In genomic region chr6:83166243-83166630, GRCm38 (mm10) we compare ENCODE assay signal across 8 mouse cellular contexts. TPM values are rescaled to one million over a fixed set of nuclear protein-coding genes. Genes with fewer than 3 reads are reported as not detected.
DNase-seq lines count a peak whose midpoint lies in the region; ATAC-seq and TF ChIP-seq lines count a peak whose summit lies in the region.

No protein-coding gene starts in this region.

- H3K9ac ChIP-seq in embryonic facial prominence, embryonic 11.5 days (replicated peaks; ENCODE audit: low read length) = peak overlapping the region; percentile 87
- H3K9ac ChIP-seq in limb, embryonic 11.5 days (ENCODE audit: low read length) = peak overlapping the region; percentile 80
- peak overlapping the region; percentile 82 for H3K9ac ChIP-seq in neural tube, embryonic 14.5 days (replicated peaks; ENCODE audit: low read depth, low read length)

- WGBS in embryonic facial prominence, embryonic 11.5 days = under 1% methylated on average over 12 of the region's 12 CpGs
- 1% methylated on average over 12 of the region's 12 CpGs for WGBS in limb, embryonic 11.5 days
- under 1% methylated on average over 12 of the region's 12 CpGs for WGBS in neural tube, embryonic 14.5 days

- no peaks in the 10 kb centered on the region for H3K9me3 ChIP-seq in embryonic facial prominence, embryonic 11.5 days (replicated peaks; ENCODE audit: control insufficient read depth, low read length)
- no peaks in the 10 kb centered on the region for H3K9me3 ChIP-seq in limb, embryonic 11.5 days (ENCODE audit: control insufficient read depth, low read length)
- H3K9me3 ChIP-seq in neural tube, embryonic 14.5 days (ENCODE audit: control insufficient read depth, low read length) = no peaks in the 10 kb centered on the region

- intact Hi-C loops in gastrocnemius, adult 2 months (cut with DNase I) = no loop called here

- peak overlapping the region; percentile 72 for H3K4me2 ChIP-seq in embryonic facial prominence, embryonic 11.5 days (ENCODE audit: low read depth, low read length)
- peak overlapping the region; percentile 51 for H3K4me2 ChIP-seq in limb, embryonic 11.5 days (ENCODE audit: low read depth, severe bottlenecking)
- peak overlapping the region; percentile 87 for H3K4me2 ChIP-seq in neural tube, embryonic 14.5 days (ENCODE audit: low read depth, low read length)

- no peak for TF ChIP-seq CTCF in gastrocnemius, adult 2 months (IDR thresholded peaks at IDR 0.05)

- H3K27ac ChIP-seq in gastrocnemius, adult 2 months = peak overlapping the region; percentile 98
- H3K27ac ChIP-seq in embryonic facial prominence, embryonic 11.5 days (replicated peaks; ENCODE audit: low read depth, low read length) = no peak overlapping the region
- H3K27ac ChIP-seq in limb, embryonic 11.5 days (replicated peaks; ENCODE audit: low read depth, low read length) = no peak overlapping the region
- H3K27ac ChIP-seq in neural tube, embryonic 14.5 days (ENCODE audit: low read depth, low read length) = peak overlapping the region; percentile 93

- ATAC-seq in embryonic facial prominence, embryonic 11.5 days (replicated peaks; ENCODE audit: insufficient number of reproducible peaks, low FRiP score, low TSS enrichment, low read depth) = no peak
- no peak for ATAC-seq in limb, embryonic 11.5 days (ENCODE audit: insufficient number of reproducible peaks, low FRiP score, low TSS enrichment, low read depth)
- ATAC-seq in neural tube, embryonic 14.5 days (ENCODE audit: low read depth) = no peak; the same call in 1 of the 2 replicates

- no peaks in the 10 kb centered on the region for H3K4me1 ChIP-seq in embryonic facial prominence, embryonic 11.5 days (ENCODE audit: control insufficient read depth, insufficient read depth, low read length)
- H3K4me1 ChIP-seq in limb, embryonic 11.5 days (ENCODE audit: control insufficient read depth, insufficient read depth, low read length) = peaks cover 23% of the 10 kb centered on the region
- H3K4me1 ChIP-seq in neural tube, embryonic 14.5 days (ENCODE audit: control insufficient read depth, insufficient read depth, low read length) = peaks cover 20% of the 10 kb centered on the region

- H3K36me3 ChIP-seq in embryonic facial prominence, embryonic 11.5 days (replicated peaks; ENCODE audit: control insufficient read depth, insufficient read depth, low read depth, low read length) = no peaks in the 10 kb centered on the region
- no peaks in the 10 kb centered on the region for H3K36me3 ChIP-seq in limb, embryonic 11.5 days (ENCODE audit: control insufficient read depth, insufficient read depth, low read length)
- no peaks in the 10 kb centered on the region for H3K36me3 ChIP-seq in neural tube, embryonic 14.5 days (ENCODE audit: control insufficient read depth, insufficient read depth, low read length)

- DNase-seq in gastrocnemius, adult 2 months = no peak
- DNase-seq in gastrocnemius, postnatal 4 days (ENCODE audit: low spot score in 2 of 2) = no peak
- DNase-seq in B cell, adult 2 months = peak; percentile 31 to 38
- peak; percentile 26 for DNase-seq in embryonic facial prominence, embryonic 11.5 days (ENCODE audit: low spot score)
- DNase-seq in limb, embryonic 11.5 days (ENCODE audit: low spot score) = no peak
- no peak for DNase-seq in ovary, postnatal 10 days (ENCODE audit: low spot score)
- DNase-seq in retina, embryonic 14.5 days (ENCODE audit: low spot score) = no peak

- peak overlapping the region; percentile 90 for H3K4me3 ChIP-seq in gastrocnemius, adult 2 months
- H3K4me3 ChIP-seq in embryonic facial prominence, embryonic 11.5 days (ENCODE audit: low read depth, low read length) = peak overlapping the region; percentile 85
- H3K4me3 ChIP-seq in limb, embryonic 11.5 days (ENCODE audit: low read depth, low read length) = peak overlapping the region; percentile 79
- peak overlapping the region; percentile 81 for H3K4me3 ChIP-seq in neural tube, embryonic 14.5 days (ENCODE audit: low read depth, low read length)

- peaks cover 11% of the 10 kb centered on the region for H3K27me3 ChIP-seq in embryonic facial prominence, embryonic 11.5 days (ENCODE audit: control insufficient read depth, insufficient read depth, low read length)
- H3K27me3 ChIP-seq in limb, embryonic 11.5 days (ENCODE audit: control insufficient read depth, insufficient read depth, low read length) = peaks cover 14% of the 10 kb centered on the region
- peaks cover 14% of the 10 kb centered on the region for H3K27me3 ChIP-seq in neural tube, embryonic 14.5 days (ENCODE audit: control insufficient read depth, insufficient read depth, low read length)

RNA-seq across cellular contexts. Expression of gene Dctn1, which starts 0.5 kb away (rescaled TPM):
- 100 to 1,000 TPM; 129 to 139 TPM for total RNA-seq in gastrocnemius, adult 2 months (2021)
- total RNA-seq in gastrocnemius, postnatal 4 days (2021) = 100 to 1,000 TPM; 140 to 149 TPM
- polyA plus RNA-seq in embryonic facial prominence, embryonic 11.5 days (2014; fragmentation: Nextera tagmentation; extraction: Ambion mirVana) = 67.0 and 73.5 TPM in 2 replicates
- 70.4 and 71.4 TPM in 2 replicates for polyA plus RNA-seq in limb, embryonic 11.5 days (2014; fragmentation: Nextera tagmentation; extraction: Ambion mirVana)
- polyA plus RNA-seq in neural tube, embryonic 14.5 days (2014; fragmentation: Nextera tagmentation; extraction: Ambion mirVana) = 122 and 147 TPM in 2 replicates

RNA-seq across cellular contexts. Expression of gene 1700003E16Rik, which starts 10.0 kb away (rescaled TPM):
- total RNA-seq in gastrocnemius, adult 2 months (2021) = under 1 TPM in 1 of 2 experiments, not detected in 1; 0.11 TPM
- total RNA-seq in gastrocnemius, postnatal 4 days (2021) = not detected
- polyA plus RNA-seq in embryonic facial prominence, embryonic 11.5 days (2014; fragmentation: Nextera tagmentation; extraction: Ambion mirVana) = 0.97 and 1.4 TPM in 2 replicates
- polyA plus RNA-seq in limb, embryonic 11.5 days (2014; fragmentation: Nextera tagmentation; extraction: Ambion mirVana) = 0.58 and 1.1 TPM in 2 replicates
- 4.2 and 7.8 TPM in 2 replicates for polyA plus RNA-seq in neural tube, embryonic 14.5 days (2014; fragmentation: Nextera tagmentation; extraction: Ambion mirVana)

RNA-seq across cellular contexts. Expression of gene Wdr54, which starts 10.0 kb away (rescaled TPM):
- total RNA-seq in gastrocnemius, adult 2 months (2021) = 1 to 10 TPM in 1 of 2 experiments, under 1 TPM in 1; 0.84 to 1.1 TPM
- total RNA-seq in gastrocnemius, postnatal 4 days (2021) = 1 to 10 TPM; 1.9 to 2.5 TPM
- polyA plus RNA-seq in embryonic facial prominence, embryonic 11.5 days (2014; fragmentation: Nextera tagmentation; extraction: Ambion mirVana) = 10.7 and 11.1 TPM in 2 replicates
- polyA plus RNA-seq in limb, embryonic 11.5 days (2014; fragmentation: Nextera tagmentation; extraction: Ambion mirVana) = 11.5 and 13.7 TPM in 2 replicates
- polyA plus RNA-seq in neural tube, embryonic 14.5 days (2014; fragmentation: Nextera tagmentation; extraction: Ambion mirVana) = 18.2 and 25.7 TPM in 2 replicates

RNA-seq across cellular contexts. Expression of gene Rtkn, which starts 31.0 kb away (rescaled TPM):
- total RNA-seq in gastrocnemius, adult 2 months (2021) = 10 to 100 TPM; 12.2 to 15.3 TPM
- total RNA-seq in gastrocnemius, postnatal 4 days (2021) = 10 to 100 TPM; 31.0 to 34.6 TPM
- polyA plus RNA-seq in embryonic facial prominence, embryonic 11.5 days (2014; fragmentation: Nextera tagmentation; extraction: Ambion mirVana) = 17.7 and 18.3 TPM in 2 replicates
- 29.2 and 30.5 TPM in 2 replicates for polyA plus RNA-seq in limb, embryonic 11.5 days (2014; fragmentation: Nextera tagmentation; extraction: Ambion mirVana)
- polyA plus RNA-seq in neural tube, embryonic 14.5 days (2014; fragmentation: Nextera tagmentation; extraction: Ambion mirVana) = 6.3 and 8.8 TPM in 2 replicates

RNA-seq across cellular contexts. Expression of gene Ino80b, which starts 41.0 kb away (rescaled TPM):
- total RNA-seq in gastrocnemius, adult 2 months (2021) = 10 to 100 TPM; 13.7 to 16.3 TPM
- total RNA-seq in gastrocnemius, postnatal 4 days (2021) = 10 to 100 TPM; 18.6 to 20.6 TPM
- 17.5 and 19.5 TPM in 2 replicates for polyA plus RNA-seq in embryonic facial prominence, embryonic 11.5 days (2014; fragmentation: Nextera tagmentation; extraction: Ambion mirVana)
- polyA plus RNA-seq in limb, embryonic 11.5 days (2014; fragmentation: Nextera tagmentation; extraction: Ambion mirVana) = 20.8 and 21.7 TPM in 2 replicates
- polyA plus RNA-seq in neural tube, embryonic 14.5 days (2014; fragmentation: Nextera tagmentation; extraction: Ambion mirVana) = 13.5 and 14.3 TPM in 2 replicates

Comparison
In these comparisons a context has a peak if more than half of its experiments do, and no peak if none do; other contexts are left out.
1. DNase-seq: peak in B cell, adult 2 months (2 of 2) and embryonic facial prominence, embryonic 11.5 days (single experiment); none in gastrocnemius, adult 2 months (single experiment), gastrocnemius, postnatal 4 days (0 of 2), limb, embryonic 11.5 days (single experiment), ovary, postnatal 10 days (single experiment) and retina, embryonic 14.5 days (single experiment).
2. H3K27ac ChIP-seq: peak in gastrocnemius, adult 2 months (single experiment) and neural tube, embryonic 14.5 days (single experiment); none in embryonic facial prominence, embryonic 11.5 days (single experiment) and limb, embryonic 11.5 days (single experiment).
3. Peak in every context shown above with its lines, with median percentiles within 50 percentile points of each other: H3K4me3 ChIP-seq, H3K4me2 ChIP-seq and H3K9ac ChIP-seq.